Mouse (Mus musculus): Measurements from ENCODE around the gene Nfyb.

Gene Nfyb

GRCm38 (mm10) chr10:82745301-82745700 is 18.6 kb downstream of the Nfyb start:
- DNase-seq (ENCODE audit: low read depth, low spot score) = no peak

GRCm38 (mm10) chr10:82744296-82744695 is 19.6 kb downstream of the Nfyb start:
- no peak for DNase-seq (ENCODE audit: low read depth, low spot score)

- no peak for DNase-seq (ENCODE audit: low read depth, low spot score)
Observed at GRCm38 (mm10) chr10:82742578-82742977, 21.4 kb downstream of the Nfyb start.

GRCm38 (mm10) chr10:82741876-82742275 is 22.1 kb downstream of the Nfyb start:
- no peak for DNase-seq (ENCODE audit: low read depth, low spot score)

GRCm38 (mm10) chr10:82741354-82741753 is 22.6 kb downstream of the Nfyb start:
- no peak for DNase-seq (ENCODE audit: low read depth, low spot score)

- DNase-seq (ENCODE audit: low read depth, low spot score) = no peak
Observed at GRCm38 (mm10) chr10:82699296-82699941, 64.5 kb downstream of the Nfyb start.

- peak; percentile 55 for DNase-seq (ENCODE audit: low read depth, low spot score)
Observed at GRCm38 (mm10) chr10:82698712-82699261, 65.2 kb downstream of the Nfyb start.

Measured in telencephalon, adult 2 months (tissue).